Mouse (Mus musculus): ENCODE results near the gene Nrg4.

Gene Nrg4

GRCm38 (mm10) chr9:55215056-55215455 is 111.6 kb downstream of the Nrg4 start:
- DNase-seq (ENCODE audit: low spot score in 2 of 2): no peak

- DNase-seq (ENCODE audit: low spot score in 2 of 2): no peak
Measured at GRCm38 (mm10) chr9:55213396-55213795, 113.2 kb downstream of the Nrg4 start.

GRCm38 (mm10) chr9:55211611-55212010 is 115.0 kb downstream of the Nrg4 start:
- no peak for DNase-seq (ENCODE audit: low spot score in 2 of 2)

GRCm38 (mm10) chr9:55208790-55209481 is 117.7 kb downstream of the Nrg4 start, which contains the start of gene Fbxo22:
Fbxo22 (plus strand) TSS chr9:55208925.
- peak; percentile 63 to 72 for DNase-seq (ENCODE audit: low spot score in 2 of 2)

- DNase-seq (ENCODE audit: low spot score in 2 of 2): no peak
Measured at GRCm38 (mm10) chr9:55208458-55208789, 118.2 kb downstream of the Nrg4 start.

GRCm38 (mm10) chr9:55199348-55199747 is 127.3 kb downstream of the Nrg4 start:
- DNase-seq (ENCODE audit: low spot score in 2 of 2): no peak

- DNase-seq (ENCODE audit: low spot score in 2 of 2): no peak
Measured at GRCm38 (mm10) chr9:55198260-55198659, 128.4 kb downstream of the Nrg4 start.

- DNase-seq (ENCODE audit: low spot score in 2 of 2): no peak
Measured at GRCm38 (mm10) chr9:55195876-55196275, 130.8 kb downstream of the Nrg4 start.

GRCm38 (mm10) chr9:55174235-55174634 is 152.4 kb downstream of the Nrg4 start:
- DNase-seq (ENCODE audit: low spot score in 2 of 2): no peak

- no peak for DNase-seq (ENCODE audit: low spot score in 2 of 2)
Measured at GRCm38 (mm10) chr9:55172195-55172685, 154.4 kb downstream of the Nrg4 start.

- DNase-seq (ENCODE audit: low spot score in 2 of 2): no peak
Measured at GRCm38 (mm10) chr9:55170655-55171412, 155.8 kb downstream of the Nrg4 start.

Data from frontal cortex, postnatal 25 days (tissue).